Mouse (Mus musculus) forebrain, embryonic 16.5 days (tissue): ENCODE data around the gene Rps18. TPM values are rescaled to one million over a fixed set of nuclear protein-coding genes. Genes with fewer than 3 reads are reported as not detected.

Experiments
- ATAC-seq: fragments of 200-750 bp; cut with Nextera tagmentation; 2 replicates; pipeline ENCODE4 v1.8.0; 2017; ENCODE audit warnings: mild to moderate bottlenecking, moderate library complexity
- H3K27ac ChIP-seq: fragments of 300-500 bp; sonication (generic); 2 replicates; pipeline ENCODE4 v1.5.1; 2014; ENCODE audit warnings: low read length, control low read depth
- H3K27me3 ChIP-seq: fragments of 300-500 bp; sonication (generic); replicated peaks from 2 replicates; pipeline ENCODE4 v1.6.1; 2014; ENCODE audit warnings: low read length; ENCODE audit not compliant: control insufficient read depth, insufficient read depth
- H3K36me3 ChIP-seq: fragments of 300-500 bp; sonication (generic); 2 replicates; pipeline ENCODE4 v1.6.1; 2014; ENCODE audit not compliant: control insufficient read depth, insufficient read depth
- H3K4me1 ChIP-seq: fragments of 300-500 bp; sonication (generic); replicated peaks from 2 replicates; pipeline ENCODE4 v1.6.1; 2014; ENCODE audit warnings: low read length; ENCODE audit not compliant: control insufficient read depth, insufficient read depth
- H3K4me2 ChIP-seq: fragments of 300-500 bp; sonication (generic); 2 replicates; pipeline ENCODE4 v1.6.1; 2014; ENCODE audit warnings: mild to moderate bottlenecking, low read length, control low read depth
- H3K4me3 ChIP-seq: fragments of 300-500 bp; sonication (generic); replicated peaks from 2 replicates; pipeline ENCODE4 v1.5.1; 2014; ENCODE audit warnings: mild to moderate bottlenecking, low read length, control low read depth
- H3K9ac ChIP-seq: fragments of 300-500 bp; sonication (generic); replicated peaks from 2 replicates; pipeline ENCODE4 v1.6.1; 2014; ENCODE audit warnings: low read depth, low read length, control low read depth
- H3K9me3 ChIP-seq: fragments of 300-500 bp; sonication (generic); 2 replicates; pipeline ENCODE4 v1.6.1; 2016; ENCODE audit warnings: low read length; ENCODE audit not compliant: control insufficient read depth
- WGBS: fragments of 180-500 bp; shearing (Covaris S2); extraction: QIAGEN DNeasy Blood & Tissue Kit; methylation state at CpG from one replicate; pipeline ENCODE4 v1.1.7; 2014; 5-methylcytosine and 5-hydroxymethylcytosine counted together
- polyA plus RNA-seq: library from polyadenylated mRNA; unstranded; fragments of >200 nt; fragmentation: Nextera tagmentation; extraction: Ambion mirVana; gene quantifications from 2 replicates; pipeline ENCODE4 v1.2.1, GENCODE M21; 2015

Rps18 gene
- polyA plus RNA-seq, 1 experiment from 2014 or later = 811 TPM

- H3K9me3 ChIP-seq = no peaks in the 10 kb centered on the region
- H3K36me3 ChIP-seq = peaks cover 14% of the 10 kb centered on the region
- H3K27me3 ChIP-seq = no peaks in the 10 kb centered on the region
- peak within 1 kb of the TSS; percentile 57 for H3K4me3 ChIP-seq
- ATAC-seq = peak; percentile 71
- WGBS = 1% methylated on average over 45 of the region's 45 CpGs
- peak within 1 kb of the TSS; percentile 73 for H3K27ac ChIP-seq
- H3K4me1 ChIP-seq = peaks cover 45% of the 10 kb centered on the region
- peak within 1 kb of the TSS; percentile 91 for H3K4me2 ChIP-seq
- peak within 1 kb of the TSS; percentile 81 for H3K9ac ChIP-seq
Measured at GRCm38 (mm10) chr17:33951021-33951946, 4.5 kb downstream of the Rps18 start, which contains the start of gene B3galt4. Gene B3galt4 (minus strand): TSS chr17:33951488.

- no peaks in the 10 kb centered on the region for H3K9me3 ChIP-seq
- peak overlapping the region; percentile 81 for H3K9ac ChIP-seq
- H3K4me2 ChIP-seq = peak overlapping the region; percentile 91
- H3K27me3 ChIP-seq = no peaks in the 10 kb centered on the region
- H3K36me3 ChIP-seq = peaks cover 16% of the 10 kb centered on the region
- peak overlapping the region; percentile 57 for H3K4me3 ChIP-seq
- 81% methylated on average over 10 of the region's 10 CpGs for WGBS
- ATAC-seq = no peak
- no peak overlapping the region; the same call in 1 of the 2 replicates for H3K27ac ChIP-seq
- H3K4me1 ChIP-seq = peaks cover 45% of the 10 kb centered on the region
Measured at GRCm38 (mm10) chr17:33950131-33950625, 5.6 kb downstream of the Rps18 start.

- no peak overlapping the region for H3K27ac ChIP-seq
- H3K4me1 ChIP-seq = peaks cover 36% of the 10 kb centered on the region
- H3K27me3 ChIP-seq = no peaks in the 10 kb centered on the region
- H3K4me2 ChIP-seq = no peak overlapping the region
- no peak overlapping the region for H3K4me3 ChIP-seq
- 92% methylated on average over 19 of the region's 19 CpGs for WGBS
- peaks cover 21% of the 10 kb centered on the region for H3K36me3 ChIP-seq
- ATAC-seq = no peak
- H3K9me3 ChIP-seq = no peaks in the 10 kb centered on the region
- H3K9ac ChIP-seq = no peak overlapping the region
Measured at GRCm38 (mm10) chr17:33948905-33949537, 6.8 kb downstream of the Rps18 start.

GRCm38 (mm10) chr17:33948090-33948904, 7.5 kb downstream of the Rps18 start:
- Histone ChIP-seq H3K4me3 (no peak overlapping the region), H3K27me3 (no peaks in the 10 kb centered on the region), H3K4me2 (no peak overlapping the region), H3K4me1 (peaks cover 29% of the 10 kb centered on the region), H3K36me3 (peaks cover 24% of the 10 kb centered on the region), H3K9me3 (no peaks in the 10 kb centered on the region), H3K27ac (no peak overlapping the region), H3K9ac (no peak overlapping the region)
- ATAC-seq = no peak
- WGBS = 88% methylated on average over 22 of the region's 22 CpGs

- Histone ChIP-seq H3K9me3 (no peaks in the 10 kb centered on the region), H3K4me1 (peaks cover 22% of the 10 kb centered on the region), H3K27ac (no peak overlapping the region), H3K4me2 (no peak overlapping the region), H3K9ac (no peak overlapping the region), H3K4me3 (no peak overlapping the region), H3K27me3 (no peaks in the 10 kb centered on the region), H3K36me3 (peaks cover 21% of the 10 kb centered on the region)
- no peak for ATAC-seq
- WGBS = 90% methylated on average over 10 of the region's 10 CpGs
Measured at GRCm38 (mm10) chr17:33947430-33948089, 8.2 kb downstream of the Rps18 start.

- Histone ChIP-seq H3K4me1 (peaks cover 18% of the 10 kb centered on the region), H3K4me2 (no peak overlapping the region), H3K36me3 (peaks cover 17% of the 10 kb centered on the region), H3K9me3 (no peaks in the 10 kb centered on the region), H3K9ac (no peak overlapping the region), H3K27ac (no peak overlapping the region), H3K4me3 (no peak overlapping the region), H3K27me3 (no peaks in the 10 kb centered on the region)
- ATAC-seq = no peak
- 95% methylated on average over 15 of the region's 15 CpGs for WGBS
Measured at GRCm38 (mm10) chr17:33943454-33943853, 12.3 kb downstream of the Rps18 start.

GRCm38 (mm10) chr17:33941381-33941780, 14.4 kb downstream of the Rps18 start:
- peaks cover 14% of the 10 kb centered on the region for H3K36me3 ChIP-seq
- no peaks in the 10 kb centered on the region for H3K27me3 ChIP-seq
- peak overlapping the region; percentile 74 for H3K4me3 ChIP-seq
- H3K9me3 ChIP-seq = no peaks in the 10 kb centered on the region
- no peak for ATAC-seq
- H3K4me2 ChIP-seq = peak overlapping the region; percentile 90
- H3K4me1 ChIP-seq = peaks cover 18% of the 10 kb centered on the region
- H3K27ac ChIP-seq = no peak overlapping the region
- peak overlapping the region; percentile 65; the same call in 1 of the 2 replicates for H3K9ac ChIP-seq
- 60% methylated on average over 19 of the region's 19 CpGs for WGBS

- peaks cover 18% of the 10 kb centered on the region for H3K4me1 ChIP-seq
- no peaks in the 10 kb centered on the region for H3K9me3 ChIP-seq
- H3K9ac ChIP-seq = peak overlapping the region; percentile 65
- ATAC-seq = no peak
- H3K4me2 ChIP-seq = peak overlapping the region; percentile 90
- no peaks in the 10 kb centered on the region for H3K27me3 ChIP-seq
- peaks cover 11% of the 10 kb centered on the region; the same call in 1 of the 2 replicates for H3K36me3 ChIP-seq
- 2% methylated on average over 26 of the region's 26 CpGs for WGBS
- H3K4me3 ChIP-seq = peak overlapping the region; percentile 74
- no peak overlapping the region for H3K27ac ChIP-seq
Measured at GRCm38 (mm10) chr17:33940981-33941380, 14.8 kb downstream of the Rps18 start.
